Mouse (Mus musculus) liver, postnatal 0 days (tissue): ENCODE data around the gene Usp36.

Experiments used
- CTCF ChIP-seq: sonication (generic); IDR thresholded peaks from 2 replicates; pipeline ENCODE4 v1.5.1; 2016; ENCODE audit warnings: antibody characterized with exemption, low read depth
- EP300 ChIP-seq: IDR thresholded peaks from 2 replicates; pipeline ENCODE4 v1.6.1; 2016; ENCODE audit warnings: antibody characterized with exemption, low read depth, mild to moderate bottlenecking

GRCm38 (mm10) chr11:118216468-118216867, 73.6 kb downstream of the Usp36 start:
- TF ChIP-seq CTCF (no peak), EP300 (no peak)
